Comparison of ENCODE assay signal across 16 mouse cellular contexts in the genomic region with DNA sequence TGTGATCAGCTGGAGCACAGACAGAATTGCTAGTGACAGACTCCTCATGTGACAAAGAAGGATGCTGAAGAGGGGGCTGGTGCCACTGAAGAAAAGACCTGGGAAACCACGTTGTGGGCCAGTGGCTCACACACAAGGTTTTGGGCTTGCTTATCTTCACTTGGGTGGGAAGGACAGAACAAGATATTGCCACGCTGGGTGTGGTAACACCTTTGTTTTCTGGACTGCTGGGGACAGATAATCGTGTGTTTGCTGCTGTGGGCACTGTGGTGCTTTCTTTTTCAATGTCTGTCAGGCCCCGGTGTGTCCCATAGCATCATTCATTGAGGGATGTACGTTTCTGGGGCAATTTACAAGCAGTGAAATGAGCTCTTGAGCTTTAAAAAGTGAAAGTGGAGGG. TPM values are rescaled to one million over a fixed set of nuclear protein-coding genes. Genes with fewer than 3 reads are reported as not detected.
DNase-seq lines count a peak whose midpoint lies in the region; ATAC-seq lines count a peak whose summit lies in the region.
"Had no signal": no experiment of that assay in that cellular context is flagged by ENCODE, and none has a peak within 500 bp of the region (broad histone marks: within the 10 kb centered on the region; RNA-seq: fewer than 3 reads in every experiment).

No protein-coding gene starts in this region.

- no peaks in the 10 kb centered on the region for H3K27me3 ChIP-seq in heart, embryonic 12.5 days (replicated peaks)
- H3K27me3 ChIP-seq in liver, embryonic 11.5 days (replicated peaks; ENCODE audit: control insufficient read depth, insufficient read depth, low read length), result no peaks in the 10 kb centered on the region
- H3K27me3 ChIP-seq in hindbrain, embryonic 10.5 days (ENCODE audit: insufficient read depth, poor library complexity, severe bottlenecking), result no peaks in the 10 kb centered on the region
- H3K27me3 ChIP-seq: embryonic facial prominence, embryonic 15.5 days; neural tube, embryonic 13.5 days had no signal

- H3K36me3 ChIP-seq in heart, embryonic 12.5 days, result no peaks in the 10 kb centered on the region
- H3K36me3 ChIP-seq in liver, embryonic 11.5 days (ENCODE audit: control insufficient read depth, insufficient read depth, low read length), result no peaks in the 10 kb centered on the region
- no peaks in the 10 kb centered on the region for H3K36me3 ChIP-seq in hindbrain, embryonic 10.5 days
- H3K36me3 ChIP-seq: embryonic facial prominence, embryonic 15.5 days; neural tube, embryonic 13.5 days had no signal

- peaks cover 6% of the 10 kb centered on the region for H3K4me1 ChIP-seq in heart, embryonic 12.5 days (replicated peaks)
- peaks cover 34% of the 10 kb centered on the region for H3K4me1 ChIP-seq in liver, embryonic 11.5 days (replicated peaks; ENCODE audit: control insufficient read depth, insufficient read depth, low read length)
- peaks cover 9% of the 10 kb centered on the region for H3K4me1 ChIP-seq in hindbrain, embryonic 10.5 days (replicated peaks)
- H3K4me1 ChIP-seq: neural tube, embryonic 13.5 days had no signal

- H3K9ac ChIP-seq in heart, embryonic 12.5 days, result no peak overlapping the region
- H3K9ac ChIP-seq in liver, embryonic 11.5 days (ENCODE audit: low read depth, low read length), result no peak overlapping the region
- H3K9ac ChIP-seq: embryonic facial prominence, embryonic 15.5 days; forebrain, postnatal 0 days; neural tube, embryonic 13.5 days had no signal

- peak overlapping the region; percentile 56; the same call in 1 of the 2 replicates for H3K27ac ChIP-seq in heart, embryonic 12.5 days (ENCODE audit: poor library complexity, severe bottlenecking)
- peak overlapping the region; percentile 89 for H3K27ac ChIP-seq in liver, embryonic 11.5 days (ENCODE audit: low read depth, low read length)
- no peak overlapping the region for H3K27ac ChIP-seq in hindbrain, embryonic 10.5 days
- H3K27ac ChIP-seq: embryonic facial prominence, embryonic 15.5 days; macrophage; neural tube, embryonic 13.5 days had no signal

- DNase-seq in heart, postnatal 4 days, result no peak
- DNase-seq in c-Kit-positive CD71-positive TER-119-positive erythroid progenitor cells, embryonic 14.5 days (ENCODE audit: low spot score), result peak; percentile 73
- no peak for DNase-seq in liver, embryonic 11.5 days (ENCODE audit: low spot score)
- no peak for DNase-seq in thymus, postnatal 4 days
- DNase-seq in hindbrain, embryonic 10.5 days (ENCODE audit: low spot score), result no peak
- DNase-seq: B cell, adult 2 months; cerebellum, adult 18-20 months; forebrain, postnatal 0 days; gastrocnemius, postnatal 10 days; lung, adult 18-20 months; thymus, postnatal 25 days had no signal

- no peak overlapping the region for H3K4me2 ChIP-seq in heart, embryonic 12.5 days
- peak overlapping the region; percentile 38 for H3K4me2 ChIP-seq in liver, embryonic 11.5 days
- H3K4me2 ChIP-seq: embryonic facial prominence, embryonic 15.5 days; neural tube, embryonic 13.5 days had no signal

- peak; percentile 86 for ATAC-seq in heart, embryonic 12.5 days (ENCODE audit: insufficient number of reproducible peaks, low FRiP score)
- peak; percentile 94 for ATAC-seq in liver, embryonic 11.5 days (replicated peaks; ENCODE audit: low FRiP score)
- ATAC-seq in megakaryocyte progenitor cell, adult 5-6 weeks (replicated peaks; ENCODE audit: poor library complexity), result peak; percentile 84
- ATAC-seq: forebrain, postnatal 0 days had no signal

- H3K4me3 ChIP-seq in heart, embryonic 12.5 days, result no peak overlapping the region
- H3K4me3 ChIP-seq in liver, embryonic 11.5 days (ENCODE audit: low read depth, low read length), result no peak overlapping the region
- H3K4me3 ChIP-seq in hindbrain, embryonic 10.5 days, result no peak overlapping the region
- H3K4me3 ChIP-seq: embryonic facial prominence, embryonic 15.5 days; neural tube, embryonic 13.5 days had no signal

- H3K9me3 ChIP-seq in heart, embryonic 12.5 days (replicated peaks), result 0 out of 2 replicates have a peak, but pooled peaks cover 4% of the 10 kb centered on the region
- no peaks in the 10 kb centered on the region for H3K9me3 ChIP-seq in liver, embryonic 11.5 days (ENCODE audit: control insufficient read depth, low read length)
- no peaks in the 10 kb centered on the region for H3K9me3 ChIP-seq in hindbrain, embryonic 10.5 days
- H3K9me3 ChIP-seq: embryonic facial prominence, embryonic 15.5 days; neural tube, embryonic 13.5 days had no signal

- 64% methylated on average over 5 of the region's 5 CpGs for WGBS in heart, embryonic 12.5 days
- 40% methylated on average over 5 of the region's 5 CpGs for WGBS in liver, embryonic 11.5 days
- 83% methylated on average over 5 of the region's 5 CpGs for WGBS in hindbrain, embryonic 10.5 days

RNA-seq across cellular contexts. Expression of gene Bpgm, which starts 41.7 kb away (rescaled TPM):
- polyA plus RNA-seq in heart, embryonic 12.5 days (2016; fragmentation: Nextera tagmentation; extraction: Ambion mirVana), result 78.0 and 85.2 TPM in 2 replicates
- 10 to 100 TPM; 45.1 to 88.0 TPM for total RNA-seq in heart, postnatal 4 days (2021)
- 38.1 and 43.4 TPM in 2 replicates for polyA plus RNA-seq in liver, embryonic 11.5 days (2014; fragmentation: Nextera tagmentation; extraction: Ambion mirVana)
- 4.2 and 4.7 TPM in 2 replicates for total RNA-seq in megakaryocyte progenitor cell, adult 5-6 weeks (2015)
- total RNA-seq in megakaryocyte progenitor cell, adult 5-6 weeks (2017), result 16.9 and 18.4 TPM in 2 replicates
- 64.5 and 72.7 TPM in 2 replicates for polyA plus RNA-seq in hindbrain, embryonic 10.5 days (2016; fragmentation: Nextera tagmentation; extraction: Ambion mirVana)
